16 mouse cellular contexts compared by ENCODE assay signal in the genomic region with DNA sequence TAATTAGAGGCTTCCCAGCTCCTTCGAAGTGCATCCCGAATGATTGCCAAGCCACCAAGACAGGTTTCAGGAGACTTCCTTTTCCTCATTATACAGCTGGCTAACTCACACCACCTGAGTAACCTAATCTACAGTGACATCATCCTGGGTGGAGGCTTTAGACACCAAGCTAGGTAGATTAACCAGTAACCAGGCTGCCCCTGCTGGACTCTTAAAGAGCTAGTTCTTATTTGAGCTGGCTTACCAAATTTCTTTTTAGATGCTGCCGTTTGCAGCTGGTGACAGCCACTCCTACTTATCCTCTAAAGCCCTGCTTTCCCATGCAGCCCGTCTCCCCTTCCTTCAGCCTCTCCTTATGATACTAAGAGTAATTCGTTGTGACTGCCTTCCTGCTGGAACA. TPM values are rescaled to one million over a fixed set of nuclear protein-coding genes. Genes with fewer than 3 reads are reported as not detected.
DNase-seq lines count a peak whose midpoint lies in the region; ATAC-seq and TF ChIP-seq lines count a peak whose summit lies in the region.
"Had no signal": no experiment of that assay in that cellular context is flagged by ENCODE, and none has a peak within 500 bp of the region (broad histone marks: within the 10 kb centered on the region; RNA-seq: fewer than 3 reads in every experiment).

A gene (minus strand): TSS at position 119 of the 400 bp plus-strand sequence.

- no peak within 1 kb of the TSS for H3K9ac ChIP-seq in stomach, embryonic 15.5 days
- H3K9ac ChIP-seq: embryonic facial prominence, embryonic 15.5 days; forebrain, postnatal 0 days; heart, embryonic 15.5 days; lung, embryonic 15.5 days had no signal

- no peaks in the 10 kb centered on the region for H3K9me3 ChIP-seq in stomach, embryonic 15.5 days
- H3K9me3 ChIP-seq: embryonic facial prominence, embryonic 15.5 days; heart, embryonic 15.5 days; lung, embryonic 15.5 days had no signal

- H3K27me3 ChIP-seq in stomach, embryonic 15.5 days (replicated peaks) = no peaks in the 10 kb centered on the region
- H3K27me3 ChIP-seq: embryonic facial prominence, embryonic 15.5 days; heart, embryonic 15.5 days; lung, embryonic 15.5 days had no signal

- no peak within 1 kb of the TSS for H3K27ac ChIP-seq in gastrocnemius, adult 2 months
- H3K27ac ChIP-seq in stomach, embryonic 15.5 days = peak within 1 kb of the TSS; percentile 59
- H3K27ac ChIP-seq: embryonic facial prominence, embryonic 15.5 days; heart, embryonic 15.5 days; lung, embryonic 15.5 days had no signal

- H3K4me1 ChIP-seq in stomach, embryonic 15.5 days = no peaks in the 10 kb centered on the region
- H3K4me1 ChIP-seq: embryonic facial prominence, embryonic 15.5 days; heart, embryonic 15.5 days; lung, embryonic 15.5 days had no signal

- H3K4me3 ChIP-seq in gastrocnemius, adult 2 months = no peak within 1 kb of the TSS
- peak within 1 kb of the TSS; percentile 23 for H3K4me3 ChIP-seq in stomach, embryonic 15.5 days (replicated peaks)
- H3K4me3 ChIP-seq: embryonic facial prominence, embryonic 15.5 days; heart, embryonic 15.5 days; lung, embryonic 15.5 days had no signal

- no peaks in the 10 kb centered on the region for H3K36me3 ChIP-seq in stomach, embryonic 15.5 days
- H3K36me3 ChIP-seq: embryonic facial prominence, embryonic 15.5 days; heart, embryonic 15.5 days; lung, embryonic 15.5 days had no signal

- DNase-seq in gastrocnemius, adult 2 months = peak; percentile 3
- DNase-seq in gastrocnemius, postnatal 14 days = no peak
- peak; percentile 50 for DNase-seq in kidney, adult 18-20 months
- DNase-seq in kidney, postnatal 4 days = peak; percentile 29 to 62
- no peak for DNase-seq in adrenal gland, adult (ENCODE audit: inconsistent age in 2 of 2, low spot score in 1 of 2)
- no peak for DNase-seq in spleen, adult 18-20 months
- DNase-seq in heart, postnatal 36 days = no peak
- DNase-seq: cerebellum, adult 8-10 months; forebrain, postnatal 0 days; gastrocnemius, postnatal 36 days had no signal

- peak; percentile 83 for ATAC-seq in stomach, embryonic 15.5 days (ENCODE audit: insufficient read depth, low FRiP score, low read depth)
- ATAC-seq: forebrain, postnatal 0 days; hindbrain, embryonic 16.5 days had no signal

- peak within 1 kb of the TSS; percentile 37 for H3K4me2 ChIP-seq in stomach, embryonic 15.5 days
- H3K4me2 ChIP-seq: embryonic facial prominence, embryonic 15.5 days; heart, embryonic 15.5 days; lung, embryonic 15.5 days had no signal

- 41% methylated on average over 5 of the region's 5 CpGs for WGBS in stomach, embryonic 15.5 days

- intact Hi-C loops in gastrocnemius, adult 2 months (cut with DNase I) = no loop called here
- intact Hi-C loops in gastrocnemius, postnatal 14 days (cut with DNase I; ENCODE audit: low total_unique reads) = no loop called here
- intact Hi-C loops in heart, postnatal 36 days (cut with DNase I) = no loop called here

- no peak for TF ChIP-seq CTCF in gastrocnemius, adult 2 months (IDR thresholded peaks at IDR 0.05)

RNA-seq across cellular contexts. Expression of the gene that starts here (rescaled TPM):
- total RNA-seq in gastrocnemius, adult 2 months (2021) = under 1 TPM in 1 of 2 experiments, not detected in 1; 0.15 TPM
- total RNA-seq in gastrocnemius, postnatal 14 days (2021) = under 1 TPM; 0.14 to 0.22 TPM
- polyA plus RNA-seq in stomach, embryonic 15.5 days (2015; fragmentation: Nextera tagmentation; extraction: Ambion mirVana) = 14.1 and 14.3 TPM in 2 replicates
- total RNA-seq in heart, postnatal 36 days (2021) = under 1 TPM; 0.47 to 0.79 TPM
- total RNA-seq: left cerebral cortex, adult 18-20 months had no signal

Comparison
In these comparisons a context has a peak if more than half of its experiments do, and no peak if none do; other contexts are left out.
1. Peak in DNase-seq in gastrocnemius, adult 2 months; RNA of the gene not detected or under 1 TPM.
2. DNase-seq: peak in kidney, adult 18-20 months (single experiment) and kidney, postnatal 4 days (2 of 2); none in gastrocnemius, postnatal 14 days (single experiment), adrenal gland, adult (0 of 2), spleen, adult 18-20 months (0 of 2) and heart, postnatal 36 days (0 of 2).